Mouse (Mus musculus) neural tube, embryonic 15.5 days (tissue): ENCODE data around the gene Mfap3l. TPM values are rescaled to one million over a fixed set of nuclear protein-coding genes. Genes with fewer than 3 reads are reported as not detected.
A peak's percentile ranks its signal among the peaks of the same experiment; 100 is the strongest.
"Not testable (repeated sequence)": the region's sequence is repeated elsewhere in the genome, so short reads cannot be mapped to it uniquely, and the experiment has no call there.

ENCODE experiments used
- ATAC-seq: fragments of 200-750 bp; cut with Nextera tagmentation; 2 replicates; pipeline ENCODE4 v1.8.0; 2017; ENCODE audit warnings: mild to moderate bottlenecking, moderate TSS enrichment, moderate library complexity; ENCODE audit not compliant: low FRiP score
- H3K27ac ChIP-seq: fragments of 300-500 bp; sonication (generic); replicated peaks from 2 replicates; pipeline ENCODE4 v1.5.1; 2015; ENCODE audit warnings: mild to moderate bottlenecking, inconsistent platforms
- H3K27me3 ChIP-seq: fragments of 300-500 bp; sonication (generic); replicated peaks from 2 replicates; pipeline ENCODE4 v1.6.1; 2015; ENCODE audit warnings: inconsistent platforms
- H3K36me3 ChIP-seq: fragments of 300-500 bp; sonication (generic); 2 replicates; pipeline ENCODE4 v1.6.1; 2015; ENCODE audit warnings: inconsistent platforms
- H3K4me1 ChIP-seq: fragments of 300-500 bp; sonication (generic); 2 replicates; pipeline ENCODE4 v1.6.1; 2015; ENCODE audit warnings: inconsistent platforms
- H3K4me2 ChIP-seq: fragments of 300-500 bp; sonication (generic); 2 replicates; pipeline ENCODE4 v1.6.1; 2015; ENCODE audit warnings: inconsistent platforms, mild to moderate bottlenecking, moderate library complexity
- H3K4me3 ChIP-seq: fragments of 300-500 bp; sonication (generic); replicated peaks from 2 replicates; pipeline ENCODE4 v1.5.1; 2015; ENCODE audit warnings: mild to moderate bottlenecking, inconsistent platforms
- H3K9ac ChIP-seq: fragments of 300-500 bp; sonication (generic); replicated peaks from 2 replicates; pipeline ENCODE4 v1.6.1; 2015; ENCODE audit warnings: mild to moderate bottlenecking, inconsistent platforms
- H3K9me3 ChIP-seq: fragments of 300-500 bp; sonication (generic); replicated peaks from 2 replicates; pipeline ENCODE4 v1.6.1; 2016; ENCODE audit warnings: inconsistent platforms
- WGBS: fragments of 180-500 bp; shearing (Covaris S2); methylation state at CpG from one replicate; pipeline ENCODE4 v1.1.7; 2015; ENCODE audit warnings: mixed read lengths; 5-methylcytosine and 5-hydroxymethylcytosine counted together
- polyA plus RNA-seq: library from polyadenylated mRNA; unstranded; fragments of >200 nt; fragmentation: Nextera tagmentation; extraction: Ambion mirVana; gene quantifications from 2 replicates; pipeline ENCODE4 v1.2.1, GENCODE M21; 2015

The Mfap3l gene
- 5.6 and 5.7 TPM in 2 replicates for polyA plus RNA-seq

DNA sequence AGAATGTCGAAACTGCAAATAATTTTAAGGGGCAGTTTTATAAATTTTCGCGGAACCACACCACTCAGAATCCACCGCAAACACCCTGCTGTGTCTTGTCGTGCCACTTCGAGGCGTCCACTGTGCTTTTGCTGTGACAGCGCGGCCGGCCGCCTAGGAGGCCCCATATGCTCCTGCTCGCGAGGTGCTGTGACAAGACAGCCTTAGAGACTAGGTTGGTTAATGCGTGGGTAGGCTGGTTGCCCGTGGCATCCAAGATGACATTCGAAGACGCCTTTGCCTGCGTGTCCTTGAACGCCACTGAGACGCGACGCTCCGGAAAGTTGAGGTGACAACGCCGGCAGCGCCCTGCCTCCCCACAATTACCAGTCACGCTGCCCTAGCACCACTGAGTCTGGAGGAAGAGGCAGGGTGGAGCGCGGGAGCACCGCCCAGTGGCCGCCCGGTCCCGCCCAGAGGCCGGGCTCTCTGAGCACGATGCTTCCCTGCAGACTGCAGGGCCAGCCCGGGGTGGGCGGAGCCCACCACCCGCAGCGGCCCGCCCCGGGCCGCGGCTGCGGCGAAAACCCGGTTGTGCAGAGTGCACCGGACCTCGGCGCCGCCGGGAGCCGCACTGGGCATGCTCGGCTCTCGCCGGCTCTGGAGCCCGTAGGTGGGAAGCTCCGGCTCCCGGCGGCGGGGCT is at the start of gene Mfap3l:
Gene Mfap3l, plus strand, starts transcription at position 578 of the 683 bp plus-strand sequence.
- no peaks in the 10 kb centered on the region for H3K9me3 ChIP-seq
- ATAC-seq = peak; percentile 97
- peak within 1 kb of the TSS; percentile 70 for H3K4me3 ChIP-seq
- H3K9ac ChIP-seq = peak within 1 kb of the TSS; percentile 70
- H3K27ac ChIP-seq = peak within 1 kb of the TSS; percentile 79
- no peaks in the 10 kb centered on the region for H3K36me3 ChIP-seq
- WGBS = under 1% methylated on average over 60 of the region's 60 CpGs
- peak within 1 kb of the TSS; percentile 96 for H3K4me2 ChIP-seq
- peaks cover 11% of the 10 kb centered on the region; the same call in 1 of the 2 replicates for H3K27me3 ChIP-seq
- peaks cover 23% of the 10 kb centered on the region for H3K4me1 ChIP-seq

DNA sequence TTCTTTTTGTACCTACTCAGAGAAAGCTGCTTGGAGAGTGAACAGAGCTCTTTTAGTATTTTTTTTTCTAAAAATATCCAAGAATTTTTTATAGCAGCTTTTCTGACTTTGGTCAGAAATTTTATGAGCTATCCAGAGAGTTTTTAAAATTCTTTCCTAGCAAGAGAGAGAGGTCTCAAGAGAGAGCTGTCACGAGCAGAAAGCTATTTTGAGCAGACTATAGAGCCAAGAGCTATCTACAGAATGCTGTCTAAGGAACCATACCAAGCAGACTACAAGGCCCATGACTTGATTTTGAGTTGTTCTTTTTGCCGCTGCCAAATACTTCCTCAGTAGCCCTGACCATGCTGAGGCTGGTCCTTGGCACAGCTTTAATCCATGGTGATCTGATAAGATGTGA is 49.3 kb upstream of the Mfap3l start:
- H3K9me3 ChIP-seq = no peaks in the 10 kb centered on the region
- H3K27me3 ChIP-seq = no peaks in the 10 kb centered on the region
- H3K4me1 ChIP-seq = no peaks in the 10 kb centered on the region
- 81% methylated on average over 2 of the region's 2 CpGs for WGBS
- no peak overlapping the region for H3K9ac ChIP-seq
- no peak for ATAC-seq
- H3K36me3 ChIP-seq = no peaks in the 10 kb centered on the region
- H3K4me3 ChIP-seq = no peak overlapping the region
- H3K27ac ChIP-seq = no peak overlapping the region
- H3K4me2 ChIP-seq = no peak overlapping the region

DNA sequence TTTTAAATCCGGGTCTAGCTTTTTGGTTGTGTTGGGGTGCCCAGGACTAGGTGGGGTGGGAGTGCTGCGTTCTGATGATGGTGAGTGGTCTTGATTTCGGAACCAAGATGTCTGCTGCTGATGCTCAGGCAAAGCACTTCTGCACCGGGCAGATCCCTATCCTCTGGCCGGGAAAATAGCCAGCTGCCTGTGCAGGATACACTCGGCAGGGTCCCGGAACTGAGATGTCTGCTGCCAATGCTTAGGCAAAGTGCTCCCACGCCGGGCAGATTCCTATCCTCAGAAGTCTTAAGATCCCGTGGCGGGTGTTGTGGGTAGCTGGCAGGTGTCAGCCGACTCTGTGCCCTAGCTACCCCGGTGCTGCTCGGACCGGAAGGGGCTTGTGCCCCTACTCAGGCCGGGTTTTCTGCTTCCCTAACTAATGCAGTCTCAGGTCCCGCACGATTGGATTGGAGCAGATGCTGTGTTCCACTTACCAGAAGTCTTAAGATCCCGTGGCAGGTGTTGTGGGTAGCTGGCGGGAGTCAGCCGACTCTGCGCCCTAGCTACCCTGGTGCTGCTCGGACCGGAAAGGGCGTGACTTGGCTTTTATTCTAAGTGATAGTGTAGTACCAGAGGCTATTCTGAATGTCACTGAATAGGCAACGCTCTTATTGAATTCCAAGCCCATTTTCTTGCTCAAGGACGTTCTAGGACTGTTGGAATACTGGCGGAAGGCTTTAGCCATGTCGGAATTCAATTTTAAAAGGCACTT is 41.1 kb upstream of the Mfap3l start:
- H3K9me3 ChIP-seq, ATAC-seq, H3K4me2 ChIP-seq, H3K27me3 ChIP-seq, H3K9ac ChIP-seq, H3K27ac ChIP-seq, H3K36me3 ChIP-seq, H3K4me1 ChIP-seq, H3K4me3 ChIP-seq: not testable (repeated sequence)
- WGBS = 87% methylated on average over 29 of the region's 29 CpGs

DNA sequence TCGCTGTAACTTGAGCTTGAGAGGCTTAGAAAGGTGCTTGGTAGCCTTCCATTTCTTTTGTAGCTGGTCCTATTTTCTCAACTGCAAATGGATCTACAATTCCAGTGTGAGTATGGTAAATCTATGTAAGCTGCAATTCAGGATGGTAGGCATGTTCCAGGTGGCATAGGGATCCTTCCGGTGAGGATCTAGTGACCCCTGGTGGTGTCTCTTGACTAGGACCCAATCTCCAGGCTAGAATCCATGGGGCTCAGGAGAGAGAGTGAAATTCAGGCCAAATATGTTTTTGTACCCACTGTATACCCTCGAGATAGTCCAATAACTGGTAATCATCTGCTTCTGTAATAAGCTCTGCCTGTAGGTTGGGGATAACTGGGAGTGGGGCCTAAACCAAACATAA is 37.9 kb upstream of the Mfap3l start:
- Histone ChIP-seq H3K4me3 (no peak overlapping the region), H3K36me3 (no peaks in the 10 kb centered on the region), H3K27ac (no peak overlapping the region), H3K4me1 (no peaks in the 10 kb centered on the region), H3K9me3 (no peaks in the 10 kb centered on the region), H3K27me3 (no peaks in the 10 kb centered on the region), H3K9ac (no peak overlapping the region), H3K4me2 (no peak overlapping the region)
- ATAC-seq = no peak
- 58% methylated on average over 3 of the region's 3 CpGs for WGBS

DNA sequence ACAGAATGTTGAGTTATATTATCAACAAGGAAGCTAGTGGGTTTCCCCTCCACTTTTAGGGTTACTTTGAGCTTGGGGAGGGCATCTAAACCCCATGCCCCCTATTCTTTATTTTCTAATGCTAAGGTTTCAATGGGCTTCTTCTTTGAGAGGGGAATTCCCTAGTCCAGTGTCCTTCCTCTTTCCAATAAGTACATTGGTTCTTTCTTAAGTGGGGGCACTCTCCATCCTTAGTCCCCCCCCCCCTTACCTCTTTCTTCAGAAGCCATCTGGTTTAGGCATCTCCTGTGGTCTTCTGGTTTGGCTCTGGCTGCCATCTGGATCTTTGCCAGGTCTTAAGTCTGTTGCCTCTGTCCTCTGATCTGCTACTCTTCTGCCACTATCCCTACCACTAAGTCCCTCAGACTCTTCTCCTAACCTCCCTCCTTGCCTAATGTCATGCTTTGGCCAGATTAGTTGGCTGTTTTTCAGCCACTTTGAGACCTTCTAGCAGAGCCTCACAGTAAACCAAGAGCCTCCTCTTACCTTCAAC is 21.0 kb upstream of the Mfap3l start:
- H3K4me1 ChIP-seq = no peaks in the 10 kb centered on the region
- H3K36me3 ChIP-seq = no peaks in the 10 kb centered on the region
- no peak overlapping the region for H3K4me3 ChIP-seq
- H3K27me3 ChIP-seq = no peaks in the 10 kb centered on the region
- no peak overlapping the region for H3K27ac ChIP-seq
- no peaks in the 10 kb centered on the region for H3K9me3 ChIP-seq
- no peak for ATAC-seq
- H3K4me2 ChIP-seq = no peak overlapping the region
- no peak overlapping the region for H3K9ac ChIP-seq

DNA sequence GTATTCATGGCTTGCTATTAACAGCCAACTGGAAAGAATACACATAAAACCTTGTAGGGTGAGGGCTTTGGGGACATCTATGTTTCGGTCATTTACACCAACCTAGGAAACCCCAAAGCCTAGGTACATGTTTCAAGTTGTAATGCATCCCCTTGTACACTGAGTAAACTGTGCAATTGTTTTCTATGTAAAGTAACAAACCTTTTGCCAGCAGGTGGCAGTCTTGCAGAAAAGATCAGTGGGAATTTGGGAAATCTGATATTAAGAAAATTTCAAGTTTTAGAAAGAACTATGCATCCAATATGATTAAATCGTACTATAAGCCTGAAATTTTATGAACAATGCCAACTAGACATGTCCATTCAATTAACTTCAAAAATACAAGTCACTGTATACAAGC is 15.7 kb upstream of the Mfap3l start:
- no peaks in the 10 kb centered on the region for H3K36me3 ChIP-seq
- H3K9ac ChIP-seq = no peak overlapping the region
- no peak overlapping the region for H3K4me3 ChIP-seq
- H3K4me1 ChIP-seq = no peaks in the 10 kb centered on the region
- H3K4me2 ChIP-seq = no peak overlapping the region
- 40% methylated on average over 2 of the region's 2 CpGs for WGBS
- no peaks in the 10 kb centered on the region for H3K27me3 ChIP-seq
- H3K27ac ChIP-seq = no peak overlapping the region
- ATAC-seq = no peak; the same call in 1 of the 2 replicates
- no peaks in the 10 kb centered on the region for H3K9me3 ChIP-seq

DNA sequence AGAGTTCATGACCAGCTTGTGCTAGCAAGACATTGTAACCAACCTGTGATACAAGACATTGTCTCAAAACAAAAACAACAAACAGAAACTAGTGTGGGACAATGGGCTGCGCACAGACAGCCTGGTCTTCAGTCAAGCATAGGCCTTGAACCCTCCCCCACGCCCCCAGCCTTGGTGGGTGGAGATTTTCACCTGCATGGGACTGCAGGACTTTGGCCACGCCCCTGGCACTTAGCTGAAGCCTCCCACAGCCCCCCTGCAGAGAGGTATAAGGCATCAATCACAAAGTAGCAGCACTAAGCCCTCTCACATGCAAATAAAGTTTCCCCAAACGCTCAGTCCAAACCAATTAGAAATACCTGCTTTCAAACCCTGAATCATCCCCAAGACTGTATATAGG is 11.1 kb upstream of the Mfap3l start:
- H3K27ac ChIP-seq = no peak overlapping the region
- H3K4me1 ChIP-seq = no peaks in the 10 kb centered on the region
- H3K27me3 ChIP-seq = no peaks in the 10 kb centered on the region
- no peaks in the 10 kb centered on the region for H3K36me3 ChIP-seq
- H3K4me2 ChIP-seq = no peak overlapping the region
- H3K4me3 ChIP-seq = no peak overlapping the region
- ATAC-seq = no peak
- no peak overlapping the region for H3K9ac ChIP-seq
- H3K9me3 ChIP-seq = no peaks in the 10 kb centered on the region
- WGBS = 69% methylated on average over 4 of the region's 4 CpGs

DNA sequence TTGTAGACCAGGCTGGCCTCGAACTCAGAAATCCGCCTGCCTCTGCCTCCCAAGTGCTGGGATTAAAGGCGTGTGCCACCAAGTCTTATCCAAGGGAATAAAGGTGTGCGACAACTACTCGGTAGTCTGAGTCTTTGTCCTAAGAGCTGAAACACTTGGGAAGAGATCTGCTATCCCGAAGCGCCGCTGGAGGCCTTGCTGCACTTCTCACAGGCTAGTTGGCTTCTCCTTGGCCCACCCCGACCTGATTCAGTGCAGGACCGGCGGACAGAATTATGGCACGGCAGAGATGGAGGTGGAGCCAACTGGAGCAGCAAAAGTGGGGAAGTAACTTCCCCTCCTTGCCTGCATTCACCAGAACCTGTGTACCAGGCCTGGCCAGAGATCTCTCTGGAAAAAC is 10.6 kb upstream of the Mfap3l start:
- Histone ChIP-seq H3K36me3 (no peaks in the 10 kb centered on the region), H3K4me2 (no peak overlapping the region), H3K9ac (no peak overlapping the region), H3K27ac (no peak overlapping the region), H3K27me3 (no peaks in the 10 kb centered on the region), H3K9me3 (no peaks in the 10 kb centered on the region), H3K4me1 (no peaks in the 10 kb centered on the region), H3K4me3 (no peak overlapping the region)
- no peak for ATAC-seq
- 95% methylated on average over 12 of the region's 12 CpGs for WGBS

DNA sequence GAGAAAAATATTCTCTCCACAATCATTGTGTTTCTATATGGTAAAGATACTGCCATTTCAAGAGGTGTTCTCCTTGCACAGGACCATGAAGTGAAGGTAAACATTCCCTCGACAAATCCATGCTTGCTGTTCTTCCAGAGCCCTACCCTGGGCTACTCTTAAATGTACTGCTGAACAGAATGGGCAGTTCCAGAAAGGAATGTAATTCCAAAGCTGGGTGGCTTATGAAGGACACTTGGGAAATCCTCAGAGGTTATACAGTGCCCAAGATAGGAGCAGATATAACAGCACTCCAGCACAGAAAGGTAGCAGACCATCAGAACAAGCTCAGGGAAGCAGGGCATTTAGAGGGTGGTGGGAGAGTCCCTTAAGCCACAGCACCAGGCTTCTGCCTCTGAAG is 9.2 kb upstream of the Mfap3l start:
- H3K9me3 ChIP-seq = no peaks in the 10 kb centered on the region
- no peak for ATAC-seq
- H3K27me3 ChIP-seq = no peaks in the 10 kb centered on the region
- no peak overlapping the region for H3K9ac ChIP-seq
- no peaks in the 10 kb centered on the region for H3K36me3 ChIP-seq
- no peak overlapping the region for H3K27ac ChIP-seq
- H3K4me3 ChIP-seq = no peak overlapping the region
- H3K4me2 ChIP-seq = no peak overlapping the region
- no peaks in the 10 kb centered on the region for H3K4me1 ChIP-seq
- WGBS = 83% methylated on average over 1 of the region's 1 CpGs

DNA sequence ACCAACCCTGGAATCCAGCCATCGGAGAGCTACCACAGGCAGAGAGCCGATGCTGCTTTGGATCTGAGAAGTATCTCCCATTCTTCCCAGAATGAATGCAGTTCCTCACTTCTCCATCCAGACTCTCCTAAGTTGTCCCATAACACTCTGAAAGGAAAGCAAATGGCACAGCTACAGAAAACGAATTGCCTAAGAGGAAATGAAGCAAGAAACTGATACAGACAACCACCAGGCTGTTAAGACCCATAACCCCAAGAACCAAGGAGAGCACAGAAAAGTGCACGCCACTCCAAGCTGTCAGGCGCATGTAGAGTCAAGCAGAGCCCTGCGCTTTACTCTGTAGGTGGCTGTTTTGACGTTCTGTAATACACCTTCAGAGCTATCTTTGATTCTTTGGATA is 7.9 kb upstream of the Mfap3l start:
- Histone ChIP-seq H3K4me3 (no peak overlapping the region), H3K27me3 (0 out of 2 replicates have a peak, but pooled peaks cover 3% of the 10 kb centered on the region), H3K4me2 (no peak overlapping the region), H3K9ac (no peak overlapping the region), H3K27ac (no peak overlapping the region), H3K9me3 (no peaks in the 10 kb centered on the region), H3K4me1 (no peaks in the 10 kb centered on the region), H3K36me3 (no peaks in the 10 kb centered on the region)
- ATAC-seq = no peak
- WGBS = 90% methylated on average over 7 of the region's 7 CpGs

DNA sequence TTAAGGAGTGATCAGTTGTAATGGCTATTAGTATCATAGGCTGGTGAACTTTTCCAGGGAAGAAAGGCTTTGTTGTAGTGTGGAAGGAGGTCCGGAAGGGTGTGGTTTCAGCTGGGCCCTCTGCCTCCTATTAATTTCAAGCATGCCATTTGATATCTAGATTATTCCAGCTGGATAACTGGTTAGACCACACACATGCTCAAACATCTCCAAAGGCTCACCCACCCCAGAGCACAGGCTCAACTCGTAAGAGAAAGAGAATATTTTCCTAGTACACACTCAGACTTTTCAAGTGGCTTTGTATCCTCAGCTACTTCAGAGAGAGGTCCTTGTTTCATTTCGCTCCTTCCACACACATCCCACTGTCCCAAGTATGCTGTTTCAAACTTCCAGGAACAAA is 4.7 kb upstream of the Mfap3l start:
- peaks cover 9% of the 10 kb centered on the region for H3K4me1 ChIP-seq
- no peak for ATAC-seq
- peaks cover 11% of the 10 kb centered on the region; the same call in 1 of the 2 replicates for H3K27me3 ChIP-seq
- H3K27ac ChIP-seq = no peak overlapping the region
- no peak overlapping the region for H3K4me3 ChIP-seq
- no peak overlapping the region for H3K9ac ChIP-seq
- no peak overlapping the region for H3K4me2 ChIP-seq
- H3K9me3 ChIP-seq = no peaks in the 10 kb centered on the region
- 82% methylated on average over 3 of the region's 3 CpGs for WGBS
- H3K36me3 ChIP-seq = no peaks in the 10 kb centered on the region

DNA sequence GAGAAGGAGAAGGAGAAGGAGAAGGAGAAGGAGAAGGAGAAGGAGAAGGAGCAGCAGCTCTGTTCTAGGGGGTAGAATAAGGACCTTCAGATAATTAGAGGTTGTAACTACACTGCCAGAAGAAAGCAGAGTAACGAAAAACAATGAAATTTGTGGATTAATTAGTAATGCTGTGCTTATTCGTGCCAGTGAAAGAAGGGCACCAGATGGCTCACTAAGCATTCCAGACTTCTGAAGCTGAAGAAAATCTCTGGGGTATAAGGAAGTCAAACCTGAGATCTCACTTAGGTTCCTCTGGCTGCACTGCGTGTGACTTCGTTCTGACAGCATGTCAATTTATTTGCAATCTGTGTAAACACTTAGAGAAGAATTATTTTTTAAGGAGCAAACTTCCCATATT is 3.6 kb upstream of the Mfap3l start:
- H3K36me3 ChIP-seq = no peaks in the 10 kb centered on the region
- H3K9me3 ChIP-seq = no peaks in the 10 kb centered on the region
- no peak overlapping the region for H3K27ac ChIP-seq
- H3K4me1 ChIP-seq = peaks cover 15% of the 10 kb centered on the region
- H3K9ac ChIP-seq = no peak overlapping the region
- H3K4me3 ChIP-seq = no peak overlapping the region
- WGBS = 67% methylated on average over 4 of the region's 4 CpGs
- no peak for ATAC-seq
- H3K27me3 ChIP-seq = peaks cover 11% of the 10 kb centered on the region; the same call in 1 of the 2 replicates
- H3K4me2 ChIP-seq = no peak overlapping the region
